Mouse (Mus musculus) ES-Bruce4 (cell line): ENCODE data around the gene Mast4.

Experiments used
- CTCF ChIP-seq: IDR thresholded peaks from one replicate; pipeline ENCODE4 v1.8.1; 2011; ENCODE audit warnings: low read depth, low read length
- EP300 ChIP-seq: IDR thresholded peaks from 2 replicates; pipeline ENCODE4 v1.6.1; 2011; ENCODE audit warnings: low read depth, low read length; ENCODE audit not compliant: insufficient read depth
- POLR2A ChIP-seq: IDR thresholded peaks from one replicate; pipeline ENCODE4 v1.8.1; 2011; ENCODE audit warnings: low read length; ENCODE audit not compliant: insufficient read depth

DNA sequence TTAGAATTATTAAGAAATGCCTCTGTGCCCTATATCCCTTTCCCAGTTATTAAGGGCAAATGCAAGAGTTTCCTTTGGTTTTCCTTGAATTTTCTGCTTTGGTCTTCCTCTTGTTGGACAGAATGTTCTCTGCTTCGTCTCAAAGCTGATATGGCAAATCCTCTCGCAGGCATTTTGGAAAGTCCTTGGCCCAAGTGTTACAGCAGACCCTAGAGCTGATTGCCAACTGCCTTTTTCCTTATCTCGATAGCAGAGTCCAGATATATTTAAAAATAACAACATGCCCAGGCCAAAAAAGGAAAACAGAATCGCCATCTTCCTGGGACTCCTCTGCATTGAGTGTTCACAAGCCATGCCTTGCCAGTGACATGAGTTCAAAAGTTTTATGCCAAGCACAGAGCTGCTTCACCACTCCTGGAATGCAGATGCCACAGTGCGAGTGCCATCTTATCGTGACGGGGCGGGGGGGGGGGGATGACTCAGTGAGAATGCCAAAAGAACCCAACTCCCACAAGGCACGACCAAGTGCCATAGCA is 63.4 kb downstream of the Mast4 start:
- no peak for TF ChIP-seq EP300
- TF ChIP-seq CTCF = no peak
- no peak for TF ChIP-seq POLR2A
